Mouse (Mus musculus) kidney, postnatal 4 days (tissue): ENCODE results near the gene Colgalt2.
A peak's percentile ranks its signal among the peaks of the same experiment; 100 is the strongest.

Experiments
- DNase-seq, 2 experiments: peaks; one replicate each; pipeline ENCODE4 v3.0.0; 2021; ENCODE audit warnings: mixed read lengths in 2 of 2

Colgalt2 gene

GRCm38 (mm10) chr1:152538817-152539216 is 139.2 kb downstream of the Colgalt2 start:
- DNase-seq, result no peak

- no peak for DNase-seq
Measured at GRCm38 (mm10) chr1:152540304-152540887, 140.8 kb downstream of the Colgalt2 start.

- no peak for DNase-seq
Measured at GRCm38 (mm10) chr1:152542747-152543378, 143.2 kb downstream of the Colgalt2 start.

GRCm38 (mm10) chr1:152543449-152544159 is 144.0 kb downstream of the Colgalt2 start:
- no peak for DNase-seq

- DNase-seq, result peak in 1 of 2 experiments; percentile 38
Measured at GRCm38 (mm10) chr1:152549061-152549738, 149.6 kb downstream of the Colgalt2 start.

- no peak for DNase-seq
Measured at GRCm38 (mm10) chr1:152550544-152550943, 150.9 kb downstream of the Colgalt2 start.

GRCm38 (mm10) chr1:152550973-152551372 is 151.3 kb downstream of the Colgalt2 start:
- no peak for DNase-seq

- DNase-seq, result peak in 1 of 2 experiments; percentile 29
Measured at GRCm38 (mm10) chr1:152553912-152554547, 154.4 kb downstream of the Colgalt2 start.

GRCm38 (mm10) chr1:152555944-152556573 is 156.4 kb downstream of the Colgalt2 start:
- peak; percentile 77 to 87 for DNase-seq

GRCm38 (mm10) chr1:152556576-152557281 is 157.1 kb downstream of the Colgalt2 start:
- peak; percentile 29 to 47 for DNase-seq
